Mouse (Mus musculus): ENCODE data around the gene Cib2.
A peak's percentile ranks its signal among the peaks of the same experiment; 100 is the strongest.

The Cib2 gene

GRCm38 (mm10) chr9:54544212-54544953 lies 15.6 kb downstream of the Cib2 start:
- DNase-seq, result no peak

GRCm38 (mm10) chr9:54540801-54541200 lies 19.2 kb downstream of the Cib2 start:
- no peak for DNase-seq

- no peak for DNase-seq
Observed at GRCm38 (mm10) chr9:54538684-54539083, 21.3 kb downstream of the Cib2 start, which contains the start of gene Sh2d7. Sh2d7 (plus strand) TSS chr9:54538984.

- DNase-seq, result no peak
Observed at GRCm38 (mm10) chr9:54538244-54538643, 21.8 kb downstream of the Cib2 start.

- no peak for DNase-seq
Observed at GRCm38 (mm10) chr9:54537480-54537879, 22.5 kb downstream of the Cib2 start.

- no peak for DNase-seq
Observed at GRCm38 (mm10) chr9:54537030-54537429, 23.0 kb downstream of the Cib2 start.

GRCm38 (mm10) chr9:54536236-54536635 lies 23.8 kb downstream of the Cib2 start:
- DNase-seq, result peak; percentile 31 to 33

GRCm38 (mm10) chr9:54533975-54534374 lies 26.0 kb downstream of the Cib2 start:
- DNase-seq, result peak; percentile 48 to 67

- DNase-seq, result peak; percentile 15 to 22
Observed at GRCm38 (mm10) chr9:54532926-54533325, 27.1 kb downstream of the Cib2 start.

GRCm38 (mm10) chr9:54531421-54531820 lies 28.6 kb downstream of the Cib2 start:
- DNase-seq, result no peak

- no peak for DNase-seq
Observed at GRCm38 (mm10) chr9:54530836-54531235, 29.2 kb downstream of the Cib2 start.

GRCm38 (mm10) chr9:54529950-54530349 lies 30.1 kb downstream of the Cib2 start:
- DNase-seq, result no peak

- no peak for DNase-seq
Observed at GRCm38 (mm10) chr9:54527694-54528093, 32.3 kb downstream of the Cib2 start.

- DNase-seq, result no peak
Observed at GRCm38 (mm10) chr9:54520286-54520685, 39.7 kb downstream of the Cib2 start.

GRCm38 (mm10) chr9:54518921-54519320 lies 41.1 kb downstream of the Cib2 start:
- DNase-seq, result no peak

- DNase-seq, result no peak
Observed at GRCm38 (mm10) chr9:54515991-54516390, 44.0 kb downstream of the Cib2 start.

- DNase-seq, result peak; percentile 30 to 37
Observed at GRCm38 (mm10) chr9:54502873-54503272, 57.1 kb downstream of the Cib2 start.

- DNase-seq, result no peak
Observed at GRCm38 (mm10) chr9:54502111-54502495, 57.9 kb downstream of the Cib2 start.

GRCm38 (mm10) chr9:54501453-54502110 lies 58.4 kb downstream of the Cib2 start, which contains the start of gene Dmxl2:
Dmxl2 (minus strand) TSS chr9:54501626.
- peak; percentile 87 to 92 for DNase-seq

- DNase-seq, result peak; percentile 69 to 73
Observed at GRCm38 (mm10) chr9:54500832-54501452, 59.1 kb downstream of the Cib2 start.

GRCm38 (mm10) chr9:54499791-54500190 lies 60.2 kb downstream of the Cib2 start:
- DNase-seq, result peak in 1 of 2 experiments; percentile 11

GRCm38 (mm10) chr9:54499291-54499690 lies 60.7 kb downstream of the Cib2 start:
- peak; percentile 32 to 44 for DNase-seq

Data from cerebellum, postnatal 36 days (tissue).